Mouse (Mus musculus): ENCODE results near the gene Myo10.

Gene Myo10

GRCm38 (mm10) chr15:25805336-25806110, 183.2 kb downstream of the Myo10 start:
- peak; percentile 72 for DNase-seq

- no peak for DNase-seq
Measured at GRCm38 (mm10) chr15:25806363-25806762, 184.0 kb downstream of the Myo10 start.

- no peak for DNase-seq
Measured at GRCm38 (mm10) chr15:25806878-25807277, 184.6 kb downstream of the Myo10 start.

GRCm38 (mm10) chr15:25808677-25809460, 186.5 kb downstream of the Myo10 start:
- no peak for DNase-seq

GRCm38 (mm10) chr15:25809669-25810068, 187.3 kb downstream of the Myo10 start:
- DNase-seq: no peak

- DNase-seq: no peak
Measured at GRCm38 (mm10) chr15:25811834-25812250, 189.5 kb downstream of the Myo10 start.

- no peak for DNase-seq
Measured at GRCm38 (mm10) chr15:25812479-25812878, 190.2 kb downstream of the Myo10 start.

- no peak for DNase-seq
Measured at GRCm38 (mm10) chr15:25814535-25814934, 192.2 kb downstream of the Myo10 start.

GRCm38 (mm10) chr15:25817191-25817590, 194.9 kb downstream of the Myo10 start:
- no peak for DNase-seq

GRCm38 (mm10) chr15:25821981-25822380, 199.7 kb downstream of the Myo10 start:
- no peak for DNase-seq

GRCm38 (mm10) chr15:25822656-25823055, 200.3 kb downstream of the Myo10 start:
- DNase-seq: no peak

- no peak for DNase-seq
Measured at GRCm38 (mm10) chr15:25826531-25826961, 204.2 kb downstream of the Myo10 start.

- DNase-seq: no peak
Measured at GRCm38 (mm10) chr15:25828464-25828863, 206.1 kb downstream of the Myo10 start.

- DNase-seq: no peak
Measured at GRCm38 (mm10) chr15:25830426-25830825, 208.1 kb downstream of the Myo10 start.

- DNase-seq: no peak
Measured at GRCm38 (mm10) chr15:25834282-25834681, 212.0 kb downstream of the Myo10 start.

GRCm38 (mm10) chr15:25834920-25835674, 212.8 kb downstream of the Myo10 start:
- no peak for DNase-seq

- DNase-seq: no peak
Measured at GRCm38 (mm10) chr15:25842462-25843085, 220.2 kb downstream of the Myo10 start.

- DNase-seq: peak; percentile 70
Measured at GRCm38 (mm10) chr15:25843086-25843991, 221.0 kb downstream of the Myo10 start, which contains the start of gene Retreg1. Retreg1 (plus strand) TSS chr15:25843180.

GRCm38 (mm10) chr15:25844013-25844570, 221.8 kb downstream of the Myo10 start:
- no peak for DNase-seq

- DNase-seq: no peak
Measured at GRCm38 (mm10) chr15:25844771-25845170, 222.4 kb downstream of the Myo10 start.

GRCm38 (mm10) chr15:25847576-25848168, 225.3 kb downstream of the Myo10 start:
- DNase-seq: no peak

All from retina, postnatal 1 day (tissue).